8 mouse cellular contexts compared by ENCODE assay signal in the genomic region with DNA sequence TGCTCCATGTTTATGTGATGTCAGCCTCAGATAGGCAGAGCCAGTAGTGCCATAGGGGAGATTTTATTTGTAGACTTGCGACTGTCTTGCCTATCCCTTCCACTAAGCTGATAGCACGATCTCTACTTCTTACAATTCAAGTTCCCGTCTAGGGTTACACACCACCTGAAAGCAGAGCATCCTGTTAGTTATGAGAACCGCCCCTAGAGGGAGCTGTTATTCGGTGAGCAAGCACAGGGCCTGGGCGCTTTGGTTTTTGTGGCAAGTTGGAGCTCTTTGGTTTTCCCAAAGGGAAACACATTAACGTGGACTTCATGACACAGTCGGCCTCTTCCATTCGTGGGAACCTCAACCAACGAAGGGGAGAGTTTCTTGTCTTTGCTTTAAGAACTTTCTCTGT. TPM values are rescaled to one million over a fixed set of nuclear protein-coding genes. Genes with fewer than 3 reads are reported as not detected.
A peak's percentile ranks its signal among the peaks of the same experiment; 100 is the strongest.
DNase-seq lines count a peak whose midpoint lies in the region; ATAC-seq and TF ChIP-seq lines count a peak whose summit lies in the region.
"Had no signal": no experiment of that assay in that cellular context is flagged by ENCODE, and none has a peak within 500 bp of the region (broad histone marks: within the 10 kb centered on the region; RNA-seq: fewer than 3 reads in every experiment).

No protein-coding gene starts in this region.

- H3K9ac ChIP-seq in ES-Bruce4 (ENCODE audit: low read depth, poor library complexity, severe bottlenecking), result no peak overlapping the region
- no peak overlapping the region for H3K9ac ChIP-seq in limb, embryonic 11.5 days (ENCODE audit: low read length)

- H3K36me3 ChIP-seq in ES-Bruce4 (ENCODE audit: control insufficient read depth, insufficient read depth, low read length, poor library complexity, severe bottlenecking), result no peaks in the 10 kb centered on the region
- H3K36me3 ChIP-seq in limb, embryonic 11.5 days (ENCODE audit: control insufficient read depth, insufficient read depth, low read length), result no peaks in the 10 kb centered on the region

- ATAC-seq in activated CD4-positive, CD25-positive, alpha-beta regulatory T cell, adult 4 months, result peak; percentile 55
- no peak for ATAC-seq in limb, embryonic 11.5 days (ENCODE audit: insufficient number of reproducible peaks, low FRiP score, low TSS enrichment, low read depth)

- no peak overlapping the region for H3K4me2 ChIP-seq in limb, embryonic 11.5 days (ENCODE audit: low read depth, severe bottlenecking)

- TF ChIP-seq CTCF in ES-Bruce4 (IDR thresholded peaks at IDR 0.05; ENCODE audit: low read depth, low read length), result peak; percentile 61

- H3K4me1 ChIP-seq in ES-Bruce4 (ENCODE audit: control insufficient read depth, insufficient read depth, low read length), result peaks cover 2% of the 10 kb centered on the region
- no peaks in the 10 kb centered on the region for H3K4me1 ChIP-seq in limb, embryonic 11.5 days (ENCODE audit: control insufficient read depth, insufficient read depth, low read length)

- H3K27me3 ChIP-seq in ES-Bruce4 (ENCODE audit: control insufficient read depth, insufficient read depth, low read length, poor library complexity, severe bottlenecking), result no peaks in the 10 kb centered on the region
- no peaks in the 10 kb centered on the region for H3K27me3 ChIP-seq in limb, embryonic 11.5 days (ENCODE audit: control insufficient read depth, insufficient read depth, low read length)

- H3K27ac ChIP-seq in ES-Bruce4 (ENCODE audit: insufficient read depth, low read length), result no peak overlapping the region
- H3K27ac ChIP-seq in limb, embryonic 11.5 days (replicated peaks; ENCODE audit: low read depth, low read length), result no peak overlapping the region

- TF ChIP-seq POLR2A in ES-Bruce4 (IDR thresholded peaks at IDR 0.05; ENCODE audit: insufficient read depth, low read length), result no peak

- H3K4me3 ChIP-seq in ES-Bruce4 (ENCODE audit: low read depth, low read length), result no peak overlapping the region
- no peak overlapping the region for H3K4me3 ChIP-seq in limb, embryonic 11.5 days (ENCODE audit: low read depth, low read length)

- H3K9me3 ChIP-seq in ES-Bruce4 (replicated peaks; ENCODE audit: control insufficient read depth, insufficient read depth, low read length, poor library complexity, severe bottlenecking), result no peaks in the 10 kb centered on the region
- no peaks in the 10 kb centered on the region for H3K9me3 ChIP-seq in limb, embryonic 11.5 days (ENCODE audit: control insufficient read depth, low read length)

- TF ChIP-seq EP300 in ES-Bruce4 (IDR thresholded peaks at IDR 0.05; ENCODE audit: insufficient read depth, low read depth, low read length), result no peak

- 29% methylated on average over 10 of the region's 10 CpGs for WGBS in limb, embryonic 11.5 days

- peak; percentile 76 for DNase-seq in layer of hippocampus, adult 11-12 months (ENCODE audit: low spot score)
- DNase-seq in layer of hippocampus, adult 9-10 months (ENCODE audit: low spot score), result no peak
- peak; percentile 55 for DNase-seq in gastrocnemius, postnatal 10 days
- peak; percentile 72 for DNase-seq in limb, embryonic 11.5 days (ENCODE audit: low spot score)
- DNase-seq in right cerebral cortex, postnatal 14 days, result peak; percentile 56

RNA-seq across cellular contexts. Expression of a gene that starts 3.3 kb away (rescaled TPM):
- not detected in 2 replicates for polyA plus RNA-seq in ES-Bruce4 (2011; ENCODE audit: insufficient read depth, insufficient read length, low read depth, missing spikeins)
- under 1 TPM in 1 of 2 experiments, not detected in 1; 0.37 TPM for polyA plus RNA-seq in activated CD4-positive, CD25-positive, alpha-beta regulatory T cell, adult 4 months (2017; shearing (Covaris generic))
- not detected for total RNA-seq in gastrocnemius, postnatal 10 days (2021)
- not detected in 2 replicates for polyA plus RNA-seq in limb, embryonic 11.5 days (2014; fragmentation: Nextera tagmentation; extraction: Ambion mirVana)
- polyA plus RNA-seq: heart, embryonic 14.5 days had no signal

RNA-seq across cellular contexts. Expression of a gene that starts 9.5 kb away (rescaled TPM):
- polyA plus RNA-seq in ES-Bruce4 (2011; ENCODE audit: insufficient read depth, insufficient read length, low read depth, missing spikeins), result 2.3 TPM in 1 of 2 replicates, not detected in the other
- 1 to 10 TPM in 1 of 2 experiments, not detected in 1; 3.7 TPM for polyA plus RNA-seq in activated CD4-positive, CD25-positive, alpha-beta regulatory T cell, adult 4 months (2017; shearing (Covaris generic))
- 1 to 10 TPM in 1 of 2 experiments, not detected in 1; 3.3 TPM for total RNA-seq in gastrocnemius, postnatal 10 days (2021)
- polyA plus RNA-seq in limb, embryonic 11.5 days (2014; fragmentation: Nextera tagmentation; extraction: Ambion mirVana), result 2.8 and 3.6 TPM in 2 replicates

RNA-seq across cellular contexts. Expression of a gene that starts 13.5 kb away (rescaled TPM):
- polyA plus RNA-seq in ES-Bruce4 (2011; ENCODE audit: insufficient read depth, insufficient read length, low read depth, missing spikeins), result 13.3 and 19.8 TPM in 2 replicates
- 10 to 100 TPM; 29.7 to 33.4 TPM for polyA plus RNA-seq in activated CD4-positive, CD25-positive, alpha-beta regulatory T cell, adult 4 months (2017; shearing (Covaris generic))
- total RNA-seq in gastrocnemius, postnatal 10 days (2021), result 10 to 100 TPM; 16.8 to 18.4 TPM
- 52.6 and 53.6 TPM in 2 replicates for polyA plus RNA-seq in limb, embryonic 11.5 days (2014; fragmentation: Nextera tagmentation; extraction: Ambion mirVana)

RNA-seq across cellular contexts. Expression of a gene that starts 15.7 kb away (rescaled TPM):
- 6.4 and 7.1 TPM in 2 replicates for polyA plus RNA-seq in ES-Bruce4 (2011; ENCODE audit: insufficient read depth, insufficient read length, low read depth, missing spikeins)
- polyA plus RNA-seq in activated CD4-positive, CD25-positive, alpha-beta regulatory T cell, adult 4 months (2017; shearing (Covaris generic)), result 1 to 10 TPM; 2.1 to 6.8 TPM
- 10 to 100 TPM; 13.0 to 17.7 TPM for total RNA-seq in gastrocnemius, postnatal 10 days (2021)
- 0.38 and 1.3 TPM in 2 replicates for polyA plus RNA-seq in limb, embryonic 11.5 days (2014; fragmentation: Nextera tagmentation; extraction: Ambion mirVana)

RNA-seq across cellular contexts. Expression of a gene that starts 26.6 kb away (rescaled TPM):
- polyA plus RNA-seq in ES-Bruce4 (2011; ENCODE audit: insufficient read depth, insufficient read length, low read depth, missing spikeins), result 212 and 213 TPM in 2 replicates
- 10 to 100 TPM; 13.8 to 23.7 TPM for polyA plus RNA-seq in activated CD4-positive, CD25-positive, alpha-beta regulatory T cell, adult 4 months (2017; shearing (Covaris generic))
- total RNA-seq in gastrocnemius, postnatal 10 days (2021), result 10 to 100 TPM; 52.5 TPM
- 22.6 and 23.6 TPM in 2 replicates for polyA plus RNA-seq in limb, embryonic 11.5 days (2014; fragmentation: Nextera tagmentation; extraction: Ambion mirVana)
